Mouse (Mus musculus) small intestine, adult 2 months (tissue): ENCODE data around the gene Hoxc12. TPM values are rescaled to one million over a fixed set of nuclear protein-coding genes. Genes with fewer than 3 reads are reported as not detected.

ENCODE experiments used
- H3K27ac ChIP-seq: fragments of 200-500 bp; 2 replicates; pipeline ENCODE4 v1.5.1; 2012; ENCODE audit warnings: low read depth, low read length, control low read depth, inconsistent platforms; ENCODE audit not compliant: insufficient read depth
- H3K27me3 ChIP-seq: fragments of 200-500 bp; 2 replicates; pipeline ENCODE4 v1.6.1; 2012; ENCODE audit warnings: mild to moderate bottlenecking, moderate library complexity, low read length, inconsistent platforms; ENCODE audit not compliant: control insufficient read depth, insufficient read depth
- H3K36me3 ChIP-seq: fragments of 200-500 bp; 2 replicates; pipeline ENCODE4 v1.6.1; 2012; ENCODE audit warnings: mild to moderate bottlenecking, low read length, control low read depth, inconsistent platforms; ENCODE audit not compliant: control insufficient read depth, insufficient read depth
- H3K4me1 ChIP-seq: fragments of 200-500 bp; 2 replicates; pipeline ENCODE4 v1.6.1; 2012; ENCODE audit warnings: low read length, inconsistent platforms, mixed read lengths; ENCODE audit not compliant: control insufficient read depth, insufficient read depth, insufficient read length
- H3K4me3 ChIP-seq: fragments of 200-500 bp; 2 replicates; pipeline ENCODE4 v1.5.1; 2012; ENCODE audit warnings: low read depth, mild to moderate bottlenecking, control low read depth, inconsistent platforms, low read length, moderate library complexity
- CTCF ChIP-seq: fragments of 200-500 bp; IDR thresholded peaks from 2 replicates; pipeline ENCODE4 v1.5.1; 2012; ENCODE audit warnings: low read depth, mild to moderate bottlenecking, control low read depth, inconsistent platforms, low read length, moderate library complexity, mixed read lengths; ENCODE audit not compliant: insufficient replicate concordance, insufficient read length; ENCODE audit errors: extremely low read depth
- POLR2A ChIP-seq: fragments of 200-500 bp; IDR thresholded peaks from 2 replicates; pipeline ENCODE4 v1.6.1; 2012; ENCODE audit warnings: low read depth, mild to moderate bottlenecking, control low read depth, inconsistent platforms, low read length, moderate library complexity
- WGBS: fragments of 180-500 bp; shearing (Covaris S2); methylation state at CpG from one replicate; pipeline ENCODE4 v1.1.7; 2018; 5-methylcytosine and 5-hydroxymethylcytosine counted together
- polyA plus RNA-seq: library from polyadenylated mRNA; depleted of rRNA; stranded (reverse); fragments of >200 nt; gene quantifications from 2 replicates; pipeline ENCODE4 v1.2.3, GENCODE M21; 2012

Hoxc12 gene
- polyA plus RNA-seq, 1 experiment = not detected

DNA sequence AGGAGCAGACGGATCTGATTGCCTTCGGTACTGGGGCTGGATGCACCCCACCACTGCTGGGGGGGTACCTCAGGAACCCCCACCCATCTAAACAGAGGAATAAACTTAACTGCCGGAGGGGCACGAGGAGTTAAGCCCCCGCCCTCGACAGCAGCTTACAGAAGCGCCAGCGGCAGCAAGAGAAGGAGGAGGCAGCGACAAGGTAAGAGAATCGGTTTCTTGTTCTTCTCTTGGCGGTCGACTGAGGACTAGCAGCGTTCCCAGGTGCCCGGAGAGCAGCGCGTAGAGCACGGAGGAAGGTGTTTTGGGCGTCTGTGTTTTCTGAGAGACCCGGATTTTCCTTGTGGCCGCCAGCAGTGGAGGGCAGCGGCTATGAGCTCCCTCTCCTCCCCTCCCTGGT, 35.7 kb downstream of the Hoxc12 start:
- Histone ChIP-seq H3K4me3 (no peak overlapping the region), H3K27me3 (peaks cover 85% of the 10 kb centered on the region), H3K27ac (no peak overlapping the region), H3K36me3 (no peaks in the 10 kb centered on the region), H3K4me1 (peaks cover 3% of the 10 kb centered on the region; the same call in 1 of the 2 replicates)
- TF ChIP-seq CTCF = no peak
- TF ChIP-seq POLR2A = no peak
- WGBS = 4% methylated on average over 21 of the region's 21 CpGs

DNA sequence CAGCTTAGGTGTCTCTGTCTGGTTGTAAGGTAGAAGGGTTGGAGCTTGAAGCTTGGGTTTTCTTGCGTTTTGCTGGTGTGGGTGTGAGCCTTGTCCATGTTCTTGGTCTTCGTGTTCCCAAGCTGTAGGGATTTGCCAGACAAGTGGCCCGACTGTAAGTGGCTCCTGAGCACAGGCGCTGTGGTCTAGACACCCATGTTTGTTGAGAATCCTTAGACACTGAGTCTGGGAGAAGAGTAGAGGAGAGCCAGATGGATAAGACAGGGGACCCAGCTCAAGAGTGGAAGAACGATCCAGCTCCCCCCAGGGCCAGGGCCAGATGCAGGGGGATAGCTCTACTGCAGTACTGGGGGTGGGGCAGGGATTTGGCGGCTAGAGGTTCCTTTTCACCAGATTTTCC, 36.2 kb downstream of the Hoxc12 start:
- WGBS = 11% methylated on average over 6 of the region's 6 CpGs
- Histone ChIP-seq H3K27ac (no peak overlapping the region), H3K4me3 (no peak overlapping the region), H3K4me1 (peaks cover 4% of the 10 kb centered on the region; the same call in 1 of the 2 replicates), H3K36me3 (no peaks in the 10 kb centered on the region), H3K27me3 (peaks cover 85% of the 10 kb centered on the region)
- TF ChIP-seq POLR2A (no peak), CTCF (no peak)

DNA sequence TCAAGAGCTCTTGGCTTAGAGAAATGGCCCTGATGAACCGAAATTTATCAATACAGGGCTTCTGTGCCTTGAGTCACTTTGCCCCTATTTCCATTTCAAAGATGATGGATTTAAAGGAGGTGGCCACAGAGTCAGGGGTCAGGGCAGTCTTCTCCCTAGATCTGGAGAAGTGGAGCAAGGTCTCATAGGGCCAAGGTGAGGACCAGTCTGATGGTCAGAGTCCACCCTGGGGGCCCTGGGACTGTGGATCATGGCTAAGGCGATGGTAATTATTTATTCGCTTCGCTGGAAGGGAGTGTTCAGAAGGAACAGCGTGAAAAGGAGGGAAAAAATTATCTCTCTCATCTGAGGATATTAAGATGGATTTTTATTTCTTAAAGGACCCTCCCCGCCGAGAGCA, 38.5 kb downstream of the Hoxc12 start:
- no peak overlapping the region for H3K27ac ChIP-seq
- WGBS = 8% methylated on average over 7 of the region's 7 CpGs
- TF ChIP-seq POLR2A (no peak), CTCF (no peak)
- H3K27me3 ChIP-seq = peaks cover 90% of the 10 kb centered on the region
- H3K4me3 ChIP-seq = no peak overlapping the region
- H3K36me3 ChIP-seq = no peaks in the 10 kb centered on the region
- H3K4me1 ChIP-seq = peaks cover 4% of the 10 kb centered on the region; the same call in 1 of the 2 replicates

DNA sequence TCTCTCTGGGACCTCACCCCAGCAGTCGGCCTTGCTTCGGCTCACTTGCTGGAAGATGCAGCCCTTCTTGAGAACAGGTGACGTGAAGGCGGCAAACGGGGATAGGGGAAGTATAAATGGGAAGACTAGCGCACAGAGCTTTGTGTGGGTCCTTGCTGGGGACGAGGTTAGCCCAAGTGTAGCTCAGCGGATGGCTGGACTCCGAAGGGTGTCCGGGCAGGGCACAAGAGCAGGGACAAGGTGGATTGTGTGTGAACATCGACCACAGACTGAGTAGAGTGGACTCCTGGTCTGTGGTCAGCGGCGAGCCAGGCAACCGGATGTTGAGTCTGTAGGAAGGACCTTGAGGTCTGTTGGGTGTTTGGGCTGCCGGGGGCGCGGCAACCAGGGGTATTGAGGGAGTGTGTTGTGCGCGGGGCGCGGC, 39.1 kb downstream of the Hoxc12 start:
- H3K4me1 ChIP-seq = peaks cover 4% of the 10 kb centered on the region; the same call in 1 of the 2 replicates
- H3K27me3 ChIP-seq = peaks cover 89% of the 10 kb centered on the region
- H3K36me3 ChIP-seq = no peaks in the 10 kb centered on the region
- no peak overlapping the region for H3K4me3 ChIP-seq
- no peak overlapping the region for H3K27ac ChIP-seq
- TF ChIP-seq CTCF = no peak
- TF ChIP-seq POLR2A = no peak
- WGBS = 6% methylated on average over 21 of the region's 21 CpGs

DNA sequence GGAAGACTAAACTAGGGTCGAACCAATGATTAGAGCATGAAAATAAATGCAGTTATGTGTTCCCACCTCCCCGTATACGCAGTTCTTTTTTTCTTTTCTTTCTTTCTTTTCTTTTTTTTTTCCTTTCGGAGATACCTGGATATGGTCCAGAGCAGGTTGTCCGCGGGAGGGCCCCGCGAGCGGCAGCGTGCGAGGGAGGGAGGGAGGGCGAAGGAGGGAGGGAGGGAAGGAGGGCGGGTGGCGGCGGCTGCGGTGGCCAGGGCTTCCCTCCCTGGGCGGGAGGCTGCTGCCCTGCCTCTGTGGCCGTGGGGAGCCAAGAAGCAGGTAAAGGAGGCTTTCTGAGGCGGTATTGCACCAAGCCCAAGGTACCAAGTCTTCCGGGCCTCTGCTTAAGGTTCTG, 39.6 kb downstream of the Hoxc12 start, which contains the start of gene Hoxc9:
Gene Hoxc9 (plus strand): TSS at position 269 of the 400 bp plus-strand sequence.
- H3K4me3 ChIP-seq = peak within 1 kb of the TSS; percentile 52
- TF ChIP-seq POLR2A (no peak), CTCF (no peak)
- no peak within 1 kb of the TSS for H3K27ac ChIP-seq
- no peaks in the 10 kb centered on the region for H3K36me3 ChIP-seq
- H3K27me3 ChIP-seq = peaks cover 90% of the 10 kb centered on the region
- 3% methylated on average over 19 of the region's 20 CpGs for WGBS
- peaks cover 4% of the 10 kb centered on the region; the same call in 1 of the 2 replicates for H3K4me1 ChIP-seq

DNA sequence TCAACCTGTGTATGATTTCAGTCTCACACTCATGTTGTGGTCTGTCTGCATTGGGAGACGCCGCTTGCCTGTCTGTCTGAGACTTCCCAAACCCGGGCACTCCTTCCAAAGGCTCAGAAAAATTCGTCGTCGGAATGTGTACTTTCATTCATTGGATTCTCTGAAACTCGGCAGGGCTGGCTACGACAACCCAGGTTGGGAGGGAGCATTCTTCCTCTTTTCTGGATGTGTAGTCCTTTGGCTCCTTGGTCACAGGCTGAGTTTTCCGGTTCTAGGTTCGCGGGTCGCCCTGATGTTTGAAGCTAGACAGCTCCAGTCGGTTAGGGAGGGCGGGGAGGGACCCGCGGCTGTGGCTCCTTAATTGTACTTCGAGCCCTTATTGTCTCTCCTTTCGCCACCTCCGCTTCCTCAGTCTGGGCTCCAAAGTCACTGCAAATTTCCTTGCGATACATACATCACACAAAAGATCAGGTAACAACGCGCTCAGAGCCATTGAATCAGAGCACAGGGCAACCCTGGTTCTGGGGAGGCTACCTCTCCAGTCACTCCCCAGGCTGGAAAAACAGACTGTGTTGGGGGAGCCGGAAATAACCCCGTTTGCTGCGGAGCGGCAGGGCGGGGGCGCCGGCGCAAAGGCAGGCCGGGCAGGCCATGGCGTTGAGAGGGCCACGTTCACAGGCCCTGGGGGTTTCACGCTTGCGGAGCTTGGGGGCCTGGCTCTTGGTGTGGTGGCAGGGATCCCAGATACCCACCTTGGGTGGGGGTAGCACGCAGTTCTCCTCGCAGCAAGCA, 40.3 kb downstream of the Hoxc12 start:
- peaks cover 91% of the 10 kb centered on the region for H3K27me3 ChIP-seq
- H3K4me3 ChIP-seq = peak overlapping the region; percentile 52
- no peak overlapping the region for H3K27ac ChIP-seq
- H3K4me1 ChIP-seq = peaks cover 6% of the 10 kb centered on the region
- no peaks in the 10 kb centered on the region for H3K36me3 ChIP-seq
- TF ChIP-seq POLR2A = no peak
- TF ChIP-seq CTCF = no peak
- WGBS = 5% methylated on average over 37 of the region's 37 CpGs

DNA sequence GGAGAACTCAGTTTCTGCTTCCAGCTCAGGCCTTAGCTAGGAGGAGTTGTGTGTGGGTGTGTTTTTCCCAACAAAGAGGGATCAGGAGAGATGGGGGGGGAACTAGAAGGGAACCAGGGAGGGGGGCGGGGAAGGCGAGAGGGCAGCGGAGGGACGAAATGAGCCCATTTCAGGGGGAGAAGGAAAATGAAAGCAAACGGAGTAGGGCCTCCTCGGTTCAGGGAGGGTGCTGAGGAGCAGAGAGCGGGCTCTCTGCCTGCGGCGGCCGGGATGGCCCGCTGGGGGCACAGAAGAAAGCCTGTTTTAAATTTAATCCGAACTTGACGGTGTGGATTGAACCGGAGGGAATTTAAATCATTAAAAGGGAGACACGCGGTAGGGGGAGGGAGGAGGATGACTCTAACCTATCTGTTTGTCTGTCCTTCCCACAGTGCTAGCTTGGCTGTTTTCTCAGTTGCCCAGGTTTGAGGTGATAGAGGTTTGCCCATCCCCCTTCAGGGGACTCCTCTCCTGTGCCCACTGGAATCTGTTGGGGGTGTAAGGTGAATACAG, 40.9 kb downstream of the Hoxc12 start:
- WGBS = 8% methylated on average over 15 of the region's 16 CpGs
- peaks cover 9% of the 10 kb centered on the region for H3K4me1 ChIP-seq
- no peaks in the 10 kb centered on the region for H3K36me3 ChIP-seq
- peak overlapping the region; percentile 52 for H3K4me3 ChIP-seq
- H3K27me3 ChIP-seq = peaks cover 91% of the 10 kb centered on the region
- TF ChIP-seq CTCF (no peak), POLR2A (no peak)
- no peak overlapping the region for H3K27ac ChIP-seq
